In the genomic region with DNA sequence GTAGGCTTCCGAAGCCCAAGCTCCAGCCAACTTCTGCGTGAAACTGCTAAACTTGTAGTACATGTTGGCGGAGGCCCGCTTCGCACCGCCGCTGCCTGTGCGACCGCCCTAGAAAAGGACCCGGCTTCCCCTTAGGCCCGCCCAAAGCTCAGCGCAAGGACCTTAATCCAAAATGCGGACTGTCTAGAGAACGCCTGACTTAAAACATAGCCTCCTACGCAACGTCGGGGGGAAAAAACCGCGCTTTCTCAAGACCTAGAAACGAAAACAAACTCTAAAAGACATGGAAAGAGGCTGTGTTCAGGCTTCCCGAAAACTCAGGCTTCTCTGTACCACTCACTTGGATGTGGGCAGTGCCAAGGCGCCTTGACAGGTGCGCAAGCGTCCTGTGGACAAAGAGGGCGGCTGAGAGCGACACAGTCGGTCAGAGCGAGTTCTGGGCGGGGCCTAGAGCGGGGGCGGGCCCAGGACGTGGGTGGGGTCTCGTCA, we compare ENCODE assay signal across 8 mouse cellular contexts. TPM values are rescaled to one million over a fixed set of nuclear protein-coding genes. Genes with fewer than 3 reads are reported as not detected.
DNase-seq lines count a peak whose midpoint lies in the region; ATAC-seq lines count a peak whose summit lies in the region.

No protein-coding gene starts in this region.

- H3K4me3 ChIP-seq in brown adipose tissue, adult 24 weeks (ENCODE audit: insufficient read depth, low read depth, low read length): peak overlapping the region; percentile 94
- H3K4me3 ChIP-seq in heart, embryonic 13.5 days: peak overlapping the region; percentile 97
- peak overlapping the region; percentile 98 for H3K4me3 ChIP-seq in liver, embryonic 12.5 days
- H3K4me3 ChIP-seq in stomach, embryonic 15.5 days (replicated peaks): peak overlapping the region; percentile 67

- H3K4me1 ChIP-seq in brown adipose tissue, adult 24 weeks (ENCODE audit: control insufficient read depth, insufficient read depth, insufficient read length, low read length): peaks cover 7% of the 10 kb centered on the region
- H3K4me1 ChIP-seq in heart, embryonic 13.5 days: peaks cover 31% of the 10 kb centered on the region
- peaks cover 38% of the 10 kb centered on the region for H3K4me1 ChIP-seq in liver, embryonic 12.5 days
- H3K4me1 ChIP-seq in stomach, embryonic 15.5 days: peaks cover 16% of the 10 kb centered on the region

- H3K36me3 ChIP-seq in heart, embryonic 13.5 days: no peaks in the 10 kb centered on the region
- peaks cover 1% of the 10 kb centered on the region; the same call in 1 of the 2 replicates for H3K36me3 ChIP-seq in liver, embryonic 12.5 days
- no peaks in the 10 kb centered on the region for H3K36me3 ChIP-seq in stomach, embryonic 15.5 days

- peak; percentile 94 for ATAC-seq in heart, embryonic 13.5 days (ENCODE audit: extremely low read depth, insufficient number of reproducible peaks, low FRiP score, low TSS enrichment)
- ATAC-seq in liver, embryonic 12.5 days: peak; percentile 98
- ATAC-seq in stomach, embryonic 15.5 days (ENCODE audit: insufficient read depth, low FRiP score, low read depth): peak; percentile 99

- H3K9me3 ChIP-seq in heart, embryonic 13.5 days: no peaks in the 10 kb centered on the region
- H3K9me3 ChIP-seq in liver, embryonic 12.5 days (replicated peaks): no peaks in the 10 kb centered on the region
- no peaks in the 10 kb centered on the region for H3K9me3 ChIP-seq in stomach, embryonic 15.5 days

- H3K27ac ChIP-seq in brown adipose tissue, adult 24 weeks (replicated peaks; ENCODE audit: low read depth, low read length): peak overlapping the region; percentile 94
- peak overlapping the region; percentile 61 for H3K27ac ChIP-seq in heart, embryonic 13.5 days (replicated peaks)
- H3K27ac ChIP-seq in liver, embryonic 12.5 days: peak overlapping the region; percentile 82
- peak overlapping the region; percentile 72 for H3K27ac ChIP-seq in stomach, embryonic 15.5 days

- under 1% methylated on average over 33 of the region's 33 CpGs for WGBS in heart, embryonic 13.5 days
- WGBS in liver, embryonic 12.5 days (ENCODE audit: insufficient replicate concordance): 1% methylated on average over 33 of the region's 33 CpGs
- under 1% methylated on average over 33 of the region's 33 CpGs for WGBS in stomach, embryonic 15.5 days

- DNase-seq in CD4-positive, CD25-positive, alpha-beta regulatory T cell, adult 2 months (ENCODE audit: low read depth, low spot score): peak; percentile 96
- peak; percentile 54 for DNase-seq in fat pad, adult 2 months (ENCODE audit: extremely low read depth, low read depth, low spot score)
- DNase-seq in kidney, postnatal 10 days: peak; percentile 95
- peak; percentile 88 to 91 for DNase-seq in natural killer cell, adult 2 months (ENCODE audit: low spot score in 2 of 2)

- no peaks in the 10 kb centered on the region for H3K27me3 ChIP-seq in heart, embryonic 13.5 days (replicated peaks)
- no peaks in the 10 kb centered on the region for H3K27me3 ChIP-seq in liver, embryonic 12.5 days (replicated peaks)
- no peaks in the 10 kb centered on the region for H3K27me3 ChIP-seq in stomach, embryonic 15.5 days (replicated peaks)

- peak overlapping the region; percentile 98 for H3K9ac ChIP-seq in heart, embryonic 13.5 days
- H3K9ac ChIP-seq in liver, embryonic 12.5 days: peak overlapping the region; percentile 93
- H3K9ac ChIP-seq in stomach, embryonic 15.5 days: peak overlapping the region; percentile 80

- H3K4me2 ChIP-seq in heart, embryonic 13.5 days: peak overlapping the region; percentile 94
- peak overlapping the region; percentile 83 for H3K4me2 ChIP-seq in liver, embryonic 12.5 days
- peak overlapping the region; percentile 77 for H3K4me2 ChIP-seq in stomach, embryonic 15.5 days

RNA-seq across cellular contexts. Expression of a gene that starts 2.9 kb away (rescaled TPM):
- 354 and 380 TPM in 2 replicates for polyA plus RNA-seq in brown adipose tissue, adult 24 weeks (2012; ENCODE audit: insufficient read depth, insufficient read length, missing spikeins)
- polyA plus RNA-seq in heart, embryonic 13.5 days (2015; fragmentation: Nextera tagmentation; extraction: Ambion mirVana): 181 and 206 TPM in 2 replicates
- 87.2 and 90.9 TPM in 2 replicates for polyA plus RNA-seq in liver, embryonic 12.5 days (2016; fragmentation: Nextera tagmentation; extraction: Ambion mirVana)
- 154 and 165 TPM in 2 replicates for polyA plus RNA-seq in stomach, embryonic 15.5 days (2015; fragmentation: Nextera tagmentation; extraction: Ambion mirVana)

Comparison
In these comparisons a context has a peak if more than half of its experiments do, and no peak if none do; other contexts are left out.
1. Peak in every context shown above with its lines: DNase-seq, ATAC-seq, H3K4me3 ChIP-seq and H3K27ac ChIP-seq.